Mouse (Mus musculus) ES-Bruce4 (cell line): ENCODE data around the gene Ldlrad2. TPM values are rescaled to one million over a fixed set of nuclear protein-coding genes. Genes with fewer than 3 reads are reported as not detected.
A peak's percentile ranks its signal among the peaks of the same experiment; 100 is the strongest.

ENCODE experiments used
- H3K27ac ChIP-seq: 2 replicates; pipeline ENCODE4 v1.5.1; 2012; ENCODE audit warnings: low read length, inconsistent platforms; ENCODE audit not compliant: insufficient read depth
- H3K27me3 ChIP-seq: 2 replicates; pipeline ENCODE4 v1.6.1; 2012; ENCODE audit warnings: mild to moderate bottlenecking, low read length, inconsistent platforms; ENCODE audit not compliant: control insufficient read depth, poor library complexity, insufficient read depth, severe bottlenecking
- H3K36me3 ChIP-seq: 2 replicates; pipeline ENCODE4 v1.6.1; 2012; ENCODE audit warnings: inconsistent platforms, mild to moderate bottlenecking, low read length, moderate library complexity; ENCODE audit not compliant: control insufficient read depth, poor library complexity, insufficient read depth, severe bottlenecking
- H3K4me1 ChIP-seq: one replicate; pipeline ENCODE4 v1.8.1; 2011; ENCODE audit warnings: low read length; ENCODE audit not compliant: control insufficient read depth, insufficient read depth
- H3K4me3 ChIP-seq: 2 replicates; pipeline ENCODE4 v1.5.1; 2011; ENCODE audit warnings: low read depth, mild to moderate bottlenecking, low read length
- H3K9ac ChIP-seq: 2 replicates; pipeline ENCODE4 v1.6.1; 2012; ENCODE audit warnings: low read depth, mild to moderate bottlenecking, inconsistent platforms; ENCODE audit not compliant: poor library complexity, severe bottlenecking
- H3K9me3 ChIP-seq: replicated peaks from 2 replicates; pipeline ENCODE4 v1.6.1; 2012; ENCODE audit warnings: mild to moderate bottlenecking, low read length, inconsistent platforms; ENCODE audit not compliant: control insufficient read depth, poor library complexity, insufficient read depth, severe bottlenecking
- CTCF ChIP-seq: IDR thresholded peaks from one replicate; pipeline ENCODE4 v1.8.1; 2011; ENCODE audit warnings: low read depth, low read length
- EP300 ChIP-seq: IDR thresholded peaks from 2 replicates; pipeline ENCODE4 v1.6.1; 2011; ENCODE audit warnings: low read depth, low read length; ENCODE audit not compliant: insufficient read depth
- POLR2A ChIP-seq: IDR thresholded peaks from one replicate; pipeline ENCODE4 v1.8.1; 2011; ENCODE audit warnings: low read length; ENCODE audit not compliant: insufficient read depth
- polyA plus RNA-seq: library from polyadenylated mRNA; stranded (reverse); fragments of >200 nt; gene quantifications from 2 replicates; pipeline ENCODE4 v1.2.4, GENCODE M21; 2011; ENCODE audit warnings: low read depth; ENCODE audit not compliant: missing spikeins, insufficient read depth, insufficient read length

The Ldlrad2 gene
- polyA plus RNA-seq, 1 experiment = not detected

- Histone ChIP-seq H3K9me3 (no peaks in the 10 kb centered on the region), H3K27ac (no peak overlapping the region), H3K4me1 (no peaks in the 10 kb centered on the region), H3K36me3 (0 out of 2 replicates have a peak, but pooled peaks cover under 1% of the 10 kb centered on the region), H3K27me3 (no peaks in the 10 kb centered on the region), H3K4me3 (peak overlapping the region; percentile 71), H3K9ac (peak overlapping the region; percentile 14; the same call in 1 of the 2 replicates)
- no peak for TF ChIP-seq POLR2A
- TF ChIP-seq EP300 = no peak
- TF ChIP-seq CTCF = peak; percentile 64
Measured at GRCm38 (mm10) chr4:137578181-137578845, 3.9 kb upstream of the Ldlrad2 start.

- no peak for TF ChIP-seq CTCF
- TF ChIP-seq EP300 = no peak
- no peak for TF ChIP-seq POLR2A
- Histone ChIP-seq H3K27me3 (no peaks in the 10 kb centered on the region), H3K9ac (no peak overlapping the region), H3K9me3 (no peaks in the 10 kb centered on the region), H3K36me3 (peaks cover 2% of the 10 kb centered on the region; the same call in 1 of the 2 replicates), H3K4me3 (peak overlapping the region; percentile 15; the same call in 1 of the 2 replicates), H3K4me1 (no peaks in the 10 kb centered on the region), H3K27ac (no peak overlapping the region)
Measured at GRCm38 (mm10) chr4:137577486-137577885, 3.1 kb upstream of the Ldlrad2 start.

- H3K36me3 ChIP-seq = peaks cover 37% of the 10 kb centered on the region
- no peaks in the 10 kb centered on the region for H3K9me3 ChIP-seq
- no peaks in the 10 kb centered on the region for H3K4me1 ChIP-seq
- no peak overlapping the region for H3K27ac ChIP-seq
- H3K27me3 ChIP-seq = no peaks in the 10 kb centered on the region
- H3K9ac ChIP-seq = no peak overlapping the region
- TF ChIP-seq POLR2A = no peak
- TF ChIP-seq CTCF = no peak
- no peak for TF ChIP-seq EP300
- no peak overlapping the region for H3K4me3 ChIP-seq
Measured at GRCm38 (mm10) chr4:137569873-137570272, 4.5 kb downstream of the Ldlrad2 start.

GRCm38 (mm10) chr4:137556673-137557210, 17.6 kb downstream of the Ldlrad2 start:
- Histone ChIP-seq H3K27ac (peak overlapping the region; percentile 35; the same call in 1 of the 2 replicates), H3K36me3 (peaks cover 83% of the 10 kb centered on the region), H3K27me3 (no peaks in the 10 kb centered on the region), H3K4me3 (no peak overlapping the region), H3K9me3 (no peaks in the 10 kb centered on the region), H3K9ac (no peak overlapping the region), H3K4me1 (no peaks in the 10 kb centered on the region)
- no peak for TF ChIP-seq CTCF
- TF ChIP-seq POLR2A = no peak
- TF ChIP-seq EP300 = no peak

GRCm38 (mm10) chr4:137553466-137553865, 20.9 kb downstream of the Ldlrad2 start:
- Histone ChIP-seq H3K27ac (no peak overlapping the region), H3K27me3 (no peaks in the 10 kb centered on the region), H3K9me3 (no peaks in the 10 kb centered on the region), H3K4me1 (no peaks in the 10 kb centered on the region), H3K36me3 (peaks cover 87% of the 10 kb centered on the region), H3K9ac (no peak overlapping the region), H3K4me3 (no peak overlapping the region)
- TF ChIP-seq EP300 (no peak), CTCF (no peak), POLR2A (no peak)

- H3K36me3 ChIP-seq = peaks cover 87% of the 10 kb centered on the region
Measured at GRCm38 (mm10) chr4:137546003-137546525, 28.3 kb downstream of the Ldlrad2 start.

More at GRCm38 (mm10) chr4:137546003-137546525, 28.3 kb downstream of the Ldlrad2 start:
- Histone ChIP-seq H3K9me3 (no peaks in the 10 kb centered on the region), H3K4me3 (no peak overlapping the region), H3K9ac (no peak overlapping the region), H3K27me3 (no peaks in the 10 kb centered on the region), H3K27ac (no peak overlapping the region), H3K4me1 (no peaks in the 10 kb centered on the region)
- TF ChIP-seq POLR2A = no peak
- TF ChIP-seq EP300 = no peak
- peak; percentile 91 for TF ChIP-seq CTCF
